Mouse (Mus musculus) neural tube, embryonic 15.5 days (tissue): ENCODE results near the gene Tmem170b. TPM values are rescaled to one million over a fixed set of nuclear protein-coding genes. Genes with fewer than 3 reads are reported as not detected.

Source experiments
- polyA plus RNA-seq: library from polyadenylated mRNA; unstranded; fragments of >200 nt; fragmentation: Nextera tagmentation; extraction: Ambion mirVana; gene quantifications from 2 replicates; pipeline ENCODE4 v1.2.1, GENCODE M21; 2015

Gene Tmem170b
- polyA plus RNA-seq, 1 experiment from 2014 or later, result 38.0 TPM

Other genes with a start within 250 kb of the Tmem170b start
- 12.4 and 19.2 TPM in 2 replicates for gene Nedd9, start 118.5 kb upstream of the Tmem170b start, polyA plus RNA-seq
- 0.47 TPM in 2 replicates for gene Adtrp, start 241.8 kb downstream of the Tmem170b start, polyA plus RNA-seq